Mouse (Mus musculus): ENCODE data around the gene Tmprss12.

- TF ChIP-seq CTCF (IDR thresholded peaks at IDR 0.05; ENCODE audit: borderline replicate concordance, extremely low read depth, insufficient read depth, insufficient read length) (no peak), POLR2A (IDR thresholded peaks at IDR 0.05; ENCODE audit: borderline replicate concordance, extremely low read depth, insufficient read depth, insufficient read length, poor library complexity, severe bottlenecking) (no peak)
These were observed 14.9 kb upstream of the Tmprss12 start for GRCm38 (mm10) chr15:100265586-100266325.

All from brain, embryonic 14.5 days (tissue).